Mouse (Mus musculus): Measurements from ENCODE around the gene Nradd. TPM values are rescaled to one million over a fixed set of nuclear protein-coding genes. Genes with fewer than 3 reads are reported as not detected.
A peak's percentile ranks its signal among the peaks of the same experiment; 100 is the strongest.

Nradd gene
- polyA plus RNA-seq, 1 experiment from 2014 or later = 1.3 TPM

- no peak for ATAC-seq
- H3K9me3 ChIP-seq (ENCODE audit: low read length) = no peaks in the 10 kb centered on the region
- no peak overlapping the region for H3K9ac ChIP-seq (replicated peaks)
- 80% methylated on average over 10 of the region's 10 CpGs for WGBS (ENCODE audit: insufficient replicate concordance)
- no peak overlapping the region for H3K4me3 ChIP-seq (ENCODE audit: low read depth, low read length)
- peaks cover 11% of the 10 kb centered on the region; the same call in 1 of the 2 replicates for H3K4me1 ChIP-seq (ENCODE audit: insufficient read depth)
- H3K4me2 ChIP-seq (ENCODE audit: low read depth, low read length) = peak overlapping the region; percentile 56
- no peaks in the 10 kb centered on the region for H3K27me3 ChIP-seq (ENCODE audit: insufficient read depth, low read length)
- no peak overlapping the region for H3K27ac ChIP-seq (ENCODE audit: low read depth)
- no peak for DNase-seq
- TF ChIP-seq CTCF (IDR thresholded peaks at IDR 0.05; ENCODE audit: low read depth) (no peak), EP300 (IDR thresholded peaks at IDR 0.05; ENCODE audit: low read depth) (no peak)
- peaks cover 6% of the 10 kb centered on the region; the same call in 1 of the 2 replicates for H3K36me3 ChIP-seq (replicated peaks; ENCODE audit: insufficient read depth, low read length)
Observed at GRCm38 (mm10) chr9:110644295-110644694, 20.0 kb upstream of the Nradd start.

- peaks cover 9% of the 10 kb centered on the region; the same call in 1 of the 2 replicates for H3K36me3 ChIP-seq (replicated peaks; ENCODE audit: insufficient read depth, low read length)
- H3K27me3 ChIP-seq (ENCODE audit: insufficient read depth, low read length) = no peaks in the 10 kb centered on the region
- TF ChIP-seq EP300 (IDR thresholded peaks at IDR 0.05; ENCODE audit: low read depth) = no peak
- no peak for TF ChIP-seq CTCF (IDR thresholded peaks at IDR 0.05; ENCODE audit: low read depth)
- peak overlapping the region; percentile 56; the same call in 1 of the 2 replicates for H3K4me2 ChIP-seq (ENCODE audit: low read depth, low read length)
- DNase-seq (no peak), ATAC-seq (no peak)
- H3K9me3 ChIP-seq (ENCODE audit: low read length) = no peaks in the 10 kb centered on the region
- peaks cover 11% of the 10 kb centered on the region; the same call in 1 of the 2 replicates for H3K4me1 ChIP-seq (ENCODE audit: insufficient read depth)
- WGBS (ENCODE audit: insufficient replicate concordance) = 59% methylated on average over 9 of the region's 9 CpGs
- H3K4me3 ChIP-seq (ENCODE audit: low read depth, low read length) = no peak overlapping the region
- H3K27ac ChIP-seq (ENCODE audit: low read depth) = no peak overlapping the region
- H3K9ac ChIP-seq (replicated peaks) = no peak overlapping the region
Observed at GRCm38 (mm10) chr9:110643787-110644186, 19.5 kb upstream of the Nradd start.

GRCm38 (mm10) chr9:110642812-110643524 lies 18.7 kb upstream of the Nradd start:
- Histone ChIP-seq H3K27me3 (ENCODE audit: insufficient read depth, low read length) (no peaks in the 10 kb centered on the region), H3K27ac (ENCODE audit: low read depth) (no peak overlapping the region), H3K4me3 (ENCODE audit: low read depth, low read length) (no peak overlapping the region), H3K4me1 (ENCODE audit: insufficient read depth) (peaks cover 11% of the 10 kb centered on the region; the same call in 1 of the 2 replicates), H3K9ac (replicated peaks) (no peak overlapping the region), H3K36me3 (replicated peaks; ENCODE audit: insufficient read depth, low read length) (peaks cover 14% of the 10 kb centered on the region), H3K9me3 (ENCODE audit: low read length) (no peaks in the 10 kb centered on the region), H3K4me2 (ENCODE audit: low read depth, low read length) (0 out of 2 replicates have a peak overlapping the region, but pooled peaks have one; percentile 56)
- TF ChIP-seq EP300 (IDR thresholded peaks at IDR 0.05; ENCODE audit: low read depth) (no peak), CTCF (IDR thresholded peaks at IDR 0.05; ENCODE audit: low read depth) (no peak)
- WGBS (ENCODE audit: insufficient replicate concordance) = 62% methylated on average over 5 of the region's 5 CpGs
- ATAC-seq = no peak
- DNase-seq = no peak

DNA sequence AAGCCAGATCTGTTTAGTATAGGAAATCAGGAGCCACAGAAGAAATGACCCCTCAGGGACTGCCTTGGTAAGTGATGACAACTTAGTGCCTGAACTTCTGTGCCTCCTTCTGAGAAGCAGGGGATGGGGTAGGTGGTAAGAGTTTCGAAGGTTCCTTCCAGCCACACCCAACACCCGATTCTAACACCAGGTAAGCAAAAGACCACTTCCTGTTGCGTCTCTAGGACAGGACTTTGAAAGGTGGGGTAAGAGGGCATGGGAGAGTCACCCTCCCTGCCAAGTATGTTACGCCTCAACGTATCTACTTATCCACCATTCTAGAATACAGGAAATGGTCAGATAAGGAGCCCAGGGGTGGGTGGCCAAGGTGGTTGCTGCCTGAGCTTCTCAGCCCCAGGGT lies 16.8 kb upstream of the Nradd start:
- no peak for DNase-seq
- Histone ChIP-seq H3K9ac (replicated peaks) (no peak overlapping the region), H3K4me2 (ENCODE audit: low read depth, low read length) (no peak overlapping the region), H3K4me1 (ENCODE audit: insufficient read depth) (peaks cover 11% of the 10 kb centered on the region; the same call in 1 of the 2 replicates), H3K4me3 (ENCODE audit: low read depth, low read length) (no peak overlapping the region), H3K9me3 (ENCODE audit: low read length) (no peaks in the 10 kb centered on the region), H3K27ac (ENCODE audit: low read depth) (no peak overlapping the region), H3K36me3 (replicated peaks; ENCODE audit: insufficient read depth, low read length) (peaks cover 24% of the 10 kb centered on the region), H3K27me3 (ENCODE audit: insufficient read depth, low read length) (no peaks in the 10 kb centered on the region)
- 57% methylated on average over 5 of the region's 5 CpGs for WGBS (ENCODE audit: insufficient replicate concordance)
- no peak for ATAC-seq
- no peak for TF ChIP-seq EP300 (IDR thresholded peaks at IDR 0.05; ENCODE audit: low read depth)
- no peak for TF ChIP-seq CTCF (IDR thresholded peaks at IDR 0.05; ENCODE audit: low read depth)

DNA sequence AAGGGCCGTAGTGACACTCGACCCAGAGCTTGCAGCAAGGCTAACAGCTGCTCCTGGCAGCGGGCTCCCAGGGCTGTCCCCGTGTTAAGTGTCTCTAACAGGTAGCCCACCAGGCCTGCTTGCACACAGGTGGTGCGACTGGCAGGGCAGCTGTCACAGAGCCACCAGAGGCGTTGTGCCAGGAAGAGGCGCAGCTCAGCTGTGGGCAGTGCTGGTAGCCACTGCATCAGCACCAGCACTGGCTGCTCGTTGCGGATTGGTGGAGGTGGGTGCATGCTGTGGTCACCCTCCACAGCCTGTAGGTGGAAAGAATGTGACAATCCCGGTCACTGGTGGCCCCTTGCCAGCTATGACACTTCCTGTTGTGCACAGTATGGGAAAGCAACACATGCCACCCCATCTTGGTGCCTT lies 14.4 kb upstream of the Nradd start:
- 0 out of 2 replicates have a peak, but pooled peaks cover 3% of the 10 kb centered on the region for H3K4me1 ChIP-seq (ENCODE audit: insufficient read depth)
- DNase-seq = no peak
- ATAC-seq = no peak
- WGBS (ENCODE audit: insufficient replicate concordance) = 83% methylated on average over 10 of the region's 10 CpGs
- H3K4me2 ChIP-seq (ENCODE audit: low read depth, low read length) = no peak overlapping the region
- no peak overlapping the region for H3K9ac ChIP-seq (replicated peaks)
- H3K9me3 ChIP-seq (ENCODE audit: low read length) = no peaks in the 10 kb centered on the region
- H3K27ac ChIP-seq (ENCODE audit: low read depth) = no peak overlapping the region
- no peak for TF ChIP-seq EP300 (IDR thresholded peaks at IDR 0.05; ENCODE audit: low read depth)
- TF ChIP-seq CTCF (IDR thresholded peaks at IDR 0.05; ENCODE audit: low read depth) = no peak
- H3K27me3 ChIP-seq (ENCODE audit: insufficient read depth, low read length) = no peaks in the 10 kb centered on the region
- H3K4me3 ChIP-seq (ENCODE audit: low read depth, low read length) = no peak overlapping the region
- H3K36me3 ChIP-seq (replicated peaks; ENCODE audit: insufficient read depth, low read length) = peaks cover 38% of the 10 kb centered on the region

GRCm38 (mm10) chr9:110635225-110635624 lies 11.0 kb upstream of the Nradd start:
- Histone ChIP-seq H3K27me3 (ENCODE audit: insufficient read depth, low read length) (no peaks in the 10 kb centered on the region), H3K4me1 (ENCODE audit: insufficient read depth) (no peaks in the 10 kb centered on the region), H3K4me3 (ENCODE audit: low read depth, low read length) (no peak overlapping the region), H3K9me3 (ENCODE audit: low read length) (no peaks in the 10 kb centered on the region), H3K4me2 (ENCODE audit: low read depth, low read length) (no peak overlapping the region), H3K36me3 (replicated peaks; ENCODE audit: insufficient read depth, low read length) (peaks cover 49% of the 10 kb centered on the region), H3K9ac (replicated peaks) (no peak overlapping the region), H3K27ac (ENCODE audit: low read depth) (no peak overlapping the region)
- ATAC-seq (peak; percentile 59; the same call in 1 of the 2 replicates), DNase-seq (peak; percentile 93)
- TF ChIP-seq CTCF (IDR thresholded peaks at IDR 0.05; ENCODE audit: low read depth) = peak; percentile 99
- no peak for TF ChIP-seq EP300 (IDR thresholded peaks at IDR 0.05; ENCODE audit: low read depth)
- WGBS (ENCODE audit: insufficient replicate concordance) = 16% methylated on average over 19 of the region's 19 CpGs
